In the genomic region with DNA sequence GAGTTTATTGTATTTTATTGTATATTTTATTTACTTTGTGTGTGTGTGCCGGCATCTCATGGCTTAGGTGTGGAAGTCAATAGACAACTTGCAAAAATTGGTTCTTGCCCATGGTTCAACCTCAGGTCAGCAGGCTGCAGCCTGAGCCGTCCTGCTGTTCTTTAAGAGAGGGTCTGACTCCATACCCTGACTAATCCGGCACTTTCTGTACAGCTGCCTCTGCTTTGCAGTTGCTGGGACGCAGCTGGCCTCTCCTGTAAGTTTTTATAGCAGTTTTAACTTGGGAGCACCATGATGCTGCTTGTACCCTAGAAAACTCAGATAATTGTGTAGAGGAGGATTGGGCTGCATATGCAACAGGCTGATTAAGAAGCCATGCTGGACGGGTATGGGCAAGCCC, we compare ENCODE assay signal across 19 mouse cellular contexts.
"Had no signal": no experiment of that assay in that cellular context is flagged by ENCODE, and none has a peak within 500 bp of the region (broad histone marks: within the 10 kb centered on the region; RNA-seq: fewer than 3 reads in every experiment).

No protein-coding gene starts in this region.

- H3K4me3 ChIP-seq: layer of hippocampus, adult 2 months; limb, embryonic 12.5 days; midbrain, embryonic 12.5 days; midbrain, embryonic 15.5 days; neural tube, embryonic 13.5 days had no signal

- H3K9ac ChIP-seq: limb, embryonic 12.5 days; liver, embryonic 14.5 days; liver, postnatal 0 days; lung, embryonic 14.5 days; midbrain, embryonic 12.5 days; midbrain, embryonic 15.5 days; neural tube, embryonic 13.5 days had no signal

- H3K27me3 ChIP-seq: limb, embryonic 12.5 days; midbrain, embryonic 12.5 days; midbrain, embryonic 15.5 days; neural tube, embryonic 13.5 days had no signal

- ATAC-seq: liver, postnatal 0 days; lung, postnatal 0 days; midbrain, embryonic 15.5 days had no signal

- H3K4me1 ChIP-seq: midbrain, embryonic 12.5 days; midbrain, embryonic 15.5 days; neural tube, embryonic 13.5 days had no signal

- H3K4me2 ChIP-seq: limb, embryonic 12.5 days; liver, embryonic 11.5 days; lung, embryonic 14.5 days; midbrain, embryonic 12.5 days; midbrain, embryonic 15.5 days; neural tube, embryonic 13.5 days had no signal

- H3K9me3 ChIP-seq: neural tube, embryonic 13.5 days had no signal

- DNase-seq: kidney, adult 2 months; kidney, postnatal 25 days; layer of hippocampus, adult 9-11 months; liver, postnatal 0 days; lung, embryonic 14.5 days; thymus, adult 2 months; thymus, postnatal 14 days; thymus, postnatal 4 days had no signal

- H3K36me3 ChIP-seq: limb, embryonic 12.5 days; midbrain, embryonic 12.5 days; midbrain, embryonic 15.5 days; neural tube, embryonic 13.5 days had no signal

- H3K27ac ChIP-seq: kidney, postnatal 0 days; layer of hippocampus, adult 2 months; limb, embryonic 12.5 days; liver, embryonic 14.5 days; macrophage; midbrain, embryonic 12.5 days; midbrain, embryonic 15.5 days; neural tube, embryonic 13.5 days; stomach, postnatal 0 days had no signal
